Mouse (Mus musculus): Measurements from ENCODE around the gene Dnaaf1.

DNA sequence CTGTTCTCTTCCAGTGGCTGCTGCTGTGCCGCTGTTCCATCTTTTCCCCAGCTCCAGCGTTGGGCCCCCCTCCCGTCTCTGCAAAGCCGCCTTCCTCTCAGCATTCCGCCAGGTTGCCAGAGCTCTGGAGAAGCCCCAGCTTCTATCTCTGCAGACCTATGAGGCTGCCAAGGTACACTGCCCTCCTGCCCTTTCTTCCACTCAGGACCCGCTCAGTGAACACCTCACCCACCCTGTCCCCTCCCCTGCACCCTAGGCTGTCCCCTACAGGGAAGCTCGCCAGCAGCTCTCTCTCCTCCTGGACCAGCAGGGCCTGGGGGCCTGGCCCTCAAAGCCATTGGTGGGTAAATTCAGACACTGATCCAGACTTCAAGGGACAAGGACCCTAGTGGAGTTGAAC, 41.3 kb downstream of the Dnaaf1 start:
- TF ChIP-seq POLR2A (IDR thresholded peaks at IDR 0.05; ENCODE audit: insufficient read depth, low read depth, low read length) (no peak), CTCF (IDR thresholded peaks at IDR 0.05; ENCODE audit: insufficient read depth, low read depth, low read length) (no peak)
